Mouse (Mus musculus): ENCODE results near the gene Igsf21.
A peak's percentile ranks its signal among the peaks of the same experiment; 100 is the strongest.

Igsf21 gene

DNA sequence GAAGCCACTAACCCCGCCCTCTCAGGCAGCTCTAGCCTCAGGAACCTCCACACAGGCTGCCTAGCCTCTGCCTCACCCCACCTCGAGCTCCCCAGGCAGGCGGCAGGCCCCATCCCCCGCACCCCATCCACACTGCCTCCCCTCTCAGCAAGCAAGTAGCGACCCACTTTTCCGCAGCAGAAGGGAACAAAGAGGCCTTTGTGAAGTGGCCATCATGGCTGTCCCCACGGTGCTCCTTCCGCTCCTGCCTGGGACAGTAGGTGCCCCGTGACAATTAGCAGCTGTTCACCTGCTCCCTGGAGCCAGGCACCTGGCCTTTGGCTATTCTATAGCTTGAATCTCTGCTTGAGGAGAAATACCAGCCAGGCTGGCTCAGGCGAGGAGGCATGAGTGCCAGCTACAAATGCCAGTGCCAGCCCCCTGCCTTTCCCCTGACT, 9.3 kb downstream of the Igsf21 start:
- no peak for DNase-seq (ENCODE audit: low read depth, low spot score)

DNA sequence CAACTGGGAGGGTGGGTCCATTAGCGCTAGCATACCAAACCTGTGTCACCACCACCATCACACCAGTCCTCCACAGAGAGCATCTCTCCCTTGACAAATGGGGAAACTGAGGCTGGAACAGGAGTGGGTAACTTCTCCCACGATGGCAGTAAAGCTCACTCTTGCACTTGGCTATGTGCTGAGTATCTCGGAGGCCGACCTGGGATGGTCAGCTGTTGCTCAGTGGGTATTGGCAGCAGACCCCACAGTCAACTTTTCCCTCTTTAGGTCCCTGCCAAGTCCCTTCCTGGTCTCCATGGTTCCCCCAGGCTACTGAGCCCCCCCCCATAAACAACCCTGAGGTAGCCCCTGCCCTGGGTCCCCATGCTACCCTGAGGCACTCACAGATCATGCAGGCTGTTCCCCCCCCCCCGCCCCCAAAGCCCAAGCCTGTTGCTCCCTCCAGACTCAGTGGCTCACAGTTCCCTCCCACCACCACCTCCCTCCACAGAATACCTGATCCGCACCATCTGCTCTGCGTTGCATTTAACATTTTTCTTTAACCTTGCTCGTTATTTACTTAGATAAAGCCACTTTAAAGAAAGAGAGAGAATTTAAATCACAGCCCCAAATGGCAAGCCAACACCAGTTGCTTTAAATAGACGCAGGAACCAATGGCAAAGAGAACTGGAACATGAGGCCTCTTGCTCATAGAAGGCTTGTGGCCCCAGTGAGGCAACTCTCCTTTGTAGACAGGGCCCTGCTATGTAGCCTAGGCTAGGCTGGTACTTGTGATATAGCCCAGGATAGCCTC, 11.0 kb downstream of the Igsf21 start:
- DNase-seq (ENCODE audit: low read depth, low spot score): peak; percentile 68

DNA sequence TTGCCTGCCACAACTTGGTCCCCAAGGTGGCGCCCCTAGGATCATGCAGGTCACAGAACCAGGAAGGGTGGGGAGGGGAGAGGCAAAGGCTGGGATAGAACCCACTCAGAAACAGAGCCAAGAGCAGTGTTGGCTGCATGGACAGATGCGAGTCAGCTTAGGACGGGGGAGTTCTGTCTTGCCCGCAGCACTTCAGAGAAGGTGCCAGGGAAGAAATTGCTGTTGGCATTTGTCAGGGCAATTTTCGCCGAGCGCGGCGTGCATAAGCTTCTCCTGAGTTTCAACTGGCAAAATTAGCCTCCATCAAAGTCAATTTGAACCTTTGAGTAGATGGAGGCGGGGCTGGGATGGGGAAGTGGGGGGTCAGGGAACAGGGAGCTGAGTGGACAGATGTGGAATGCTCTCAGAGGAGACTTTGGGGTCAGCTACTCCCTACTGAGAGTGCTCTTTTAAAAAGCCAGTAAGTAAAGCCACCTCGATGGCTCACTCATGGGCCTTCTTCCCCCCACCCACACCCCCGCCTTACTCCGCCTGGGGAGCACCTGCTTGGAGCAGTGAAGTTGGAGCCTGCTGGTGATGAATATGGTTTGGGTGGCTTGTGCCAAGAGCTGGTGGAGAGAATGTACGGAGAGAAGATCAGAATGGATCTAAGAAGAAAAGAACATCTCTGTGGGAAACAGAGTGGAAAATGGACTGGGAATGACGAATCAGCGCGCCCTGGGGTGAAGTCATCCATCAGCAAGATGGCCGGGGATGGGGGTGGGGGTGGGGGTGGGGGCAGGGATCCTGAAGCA, 12.0 kb downstream of the Igsf21 start:
- peak; percentile 80 for DNase-seq (ENCODE audit: low read depth, low spot score)

DNA sequence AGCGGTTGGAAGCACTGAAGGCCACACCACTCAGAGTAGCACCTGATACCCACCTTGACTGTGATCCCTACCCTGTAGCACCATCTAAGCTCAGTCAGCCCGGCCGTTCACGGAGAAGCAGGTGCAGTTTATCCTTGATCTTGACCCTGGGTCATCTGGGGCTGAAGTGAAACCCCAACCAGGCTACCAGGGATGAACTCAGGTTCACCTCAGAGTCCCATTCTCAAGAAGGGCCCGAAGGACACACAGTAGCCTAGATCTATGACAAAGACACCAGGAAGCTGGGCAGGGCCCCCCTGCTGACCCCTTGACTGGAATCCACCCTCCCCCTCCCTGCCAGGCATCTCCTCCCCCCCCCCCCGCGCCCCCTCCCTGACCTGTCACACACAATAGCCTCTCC, 18.7 kb downstream of the Igsf21 start:
- no peak for DNase-seq (ENCODE audit: low read depth, low spot score)

DNA sequence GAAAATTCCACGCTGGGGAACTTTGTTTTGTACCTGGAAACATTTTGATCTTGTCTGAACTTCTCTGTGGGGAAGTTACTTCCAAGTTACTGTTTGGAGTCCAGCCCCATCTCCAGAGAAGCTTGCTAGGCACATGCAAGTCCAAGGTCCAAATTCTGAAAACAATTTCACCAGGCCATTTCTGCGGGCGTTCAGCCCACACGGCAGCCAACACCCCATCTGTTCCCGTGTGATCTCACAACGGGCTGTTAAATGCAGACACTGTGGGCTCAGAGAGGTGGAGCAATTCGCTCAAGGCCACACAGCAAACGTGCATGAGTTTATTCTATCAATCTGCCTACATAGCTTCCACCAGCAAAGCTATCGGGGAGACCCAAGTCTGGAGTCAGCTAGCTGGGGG, 21.4 kb downstream of the Igsf21 start:
- DNase-seq (ENCODE audit: low read depth, low spot score): no peak

DNA sequence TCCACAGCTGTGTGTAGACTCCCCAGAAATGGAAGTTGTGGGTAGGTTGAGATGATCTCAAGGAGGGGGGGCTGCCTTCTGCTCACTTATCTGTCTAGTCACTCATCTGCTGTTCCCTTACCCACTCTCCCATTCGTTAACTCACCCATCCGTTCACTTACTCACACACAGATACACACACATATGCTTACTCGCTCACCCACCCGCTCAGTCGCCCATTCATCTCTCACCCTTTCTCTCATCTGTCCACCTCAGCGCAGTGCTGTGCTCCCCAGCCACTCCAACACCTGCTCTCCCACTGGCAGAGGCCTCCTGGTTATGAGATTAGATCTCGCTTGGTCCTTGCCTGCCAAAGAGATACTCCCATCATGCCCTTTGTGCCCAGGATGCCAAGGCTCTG, 22.1 kb downstream of the Igsf21 start:
- DNase-seq (ENCODE audit: low read depth, low spot score): no peak

DNA sequence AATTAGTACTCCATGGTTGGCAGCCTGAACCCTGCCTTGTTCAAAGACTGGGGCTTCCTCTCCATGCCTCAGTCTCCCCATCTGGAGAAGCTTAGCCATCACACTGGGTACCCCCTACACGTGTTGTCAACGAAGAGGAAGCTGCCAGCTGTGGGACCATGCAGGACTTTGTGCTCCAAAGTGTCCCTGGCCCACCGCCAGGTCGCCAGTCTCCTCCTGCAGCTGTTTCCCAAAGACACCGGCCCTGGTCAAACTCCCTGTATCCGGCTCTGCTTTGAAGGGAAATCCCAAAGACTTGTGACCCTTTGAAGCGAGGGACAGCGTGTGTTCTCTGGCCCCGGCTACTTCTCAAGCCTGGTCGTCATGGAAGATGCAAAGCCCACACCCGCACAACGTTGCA, 23.5 kb downstream of the Igsf21 start:
- DNase-seq (ENCODE audit: low read depth, low spot score): no peak

DNA sequence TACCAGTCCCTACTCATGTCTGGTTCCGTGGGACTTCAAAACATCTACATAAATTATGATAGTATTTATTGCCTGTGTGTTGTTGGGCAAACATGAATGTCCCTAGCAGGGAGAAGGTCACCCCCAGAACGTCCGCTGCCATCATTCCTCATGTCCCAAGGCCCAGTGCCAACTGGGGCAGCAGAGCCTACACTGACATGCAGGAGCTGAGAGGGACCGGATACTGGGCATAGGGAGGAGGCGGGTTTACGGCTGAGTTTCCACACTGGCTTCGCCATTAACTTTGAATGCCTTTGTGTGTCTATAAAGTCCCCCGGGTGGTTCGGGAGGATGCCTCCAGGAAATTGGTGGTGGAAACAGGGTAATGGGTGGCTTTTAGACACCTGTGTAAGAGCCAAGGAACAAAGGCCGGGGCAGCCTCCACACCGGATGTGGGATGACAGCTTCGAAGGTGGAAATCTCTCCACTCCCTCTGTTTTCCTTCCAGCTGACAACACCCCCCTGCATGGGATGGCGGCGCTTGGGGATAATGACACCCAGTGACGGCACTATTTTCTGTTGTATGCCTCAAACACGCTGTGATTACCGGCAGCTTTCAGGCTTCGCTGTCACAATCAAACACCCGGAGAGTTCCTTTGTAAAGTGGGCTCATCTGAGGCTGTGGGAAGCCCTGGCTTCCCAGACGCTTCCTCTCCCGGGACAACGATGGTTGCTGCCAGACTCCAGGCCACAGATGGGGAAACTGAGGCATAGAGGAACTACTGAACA, 26.1 kb downstream of the Igsf21 start:
- no peak for DNase-seq (ENCODE audit: low read depth, low spot score)

DNA sequence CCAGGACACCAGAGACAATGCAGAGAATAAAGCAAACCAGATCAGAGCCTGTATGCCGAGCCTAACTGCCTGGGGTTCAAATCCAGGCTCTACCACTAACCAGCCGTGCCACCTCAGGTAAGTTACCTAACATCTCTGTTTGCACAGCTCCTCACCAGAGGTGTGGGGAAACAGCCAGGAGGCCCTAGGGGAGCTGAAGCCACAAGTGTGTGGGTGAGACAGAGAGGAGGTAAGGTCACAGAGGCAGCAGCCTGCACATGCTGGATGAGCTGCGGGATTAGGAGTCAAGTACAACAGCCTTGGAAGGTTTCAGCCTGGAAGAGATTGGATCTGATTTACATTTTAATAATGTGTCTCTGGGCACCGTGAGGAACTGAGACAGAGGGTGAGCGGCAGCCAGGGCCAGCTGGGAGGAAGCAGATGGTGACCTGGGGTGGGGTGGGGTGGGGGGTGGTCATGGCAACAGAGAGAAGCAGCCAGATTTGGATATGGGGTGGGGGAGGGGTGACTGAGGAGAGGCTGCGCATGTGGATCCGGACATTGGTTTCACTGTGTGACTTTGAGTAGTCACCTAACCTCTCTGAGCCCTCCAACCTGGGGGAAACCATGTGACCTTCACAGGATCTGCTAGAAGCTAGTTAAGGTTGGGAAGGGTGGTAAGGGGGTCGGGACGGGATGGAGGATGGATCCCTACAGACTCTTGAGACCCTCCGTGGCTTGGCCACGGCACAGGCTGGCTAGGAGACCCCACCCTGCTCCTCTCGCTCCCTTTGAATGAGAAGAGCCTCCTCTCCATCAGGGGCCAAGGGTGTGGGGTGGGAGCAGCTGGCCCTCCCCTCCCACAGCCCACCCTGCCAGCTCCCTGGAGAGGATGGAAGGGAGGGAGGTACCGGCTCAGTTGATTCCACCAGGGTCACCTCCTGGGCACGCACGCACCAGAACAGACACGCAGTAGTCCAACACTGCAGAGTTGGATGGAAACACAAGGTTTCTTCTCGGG, 27.4 kb downstream of the Igsf21 start:
- no peak for DNase-seq (ENCODE audit: low read depth, low spot score)

DNA sequence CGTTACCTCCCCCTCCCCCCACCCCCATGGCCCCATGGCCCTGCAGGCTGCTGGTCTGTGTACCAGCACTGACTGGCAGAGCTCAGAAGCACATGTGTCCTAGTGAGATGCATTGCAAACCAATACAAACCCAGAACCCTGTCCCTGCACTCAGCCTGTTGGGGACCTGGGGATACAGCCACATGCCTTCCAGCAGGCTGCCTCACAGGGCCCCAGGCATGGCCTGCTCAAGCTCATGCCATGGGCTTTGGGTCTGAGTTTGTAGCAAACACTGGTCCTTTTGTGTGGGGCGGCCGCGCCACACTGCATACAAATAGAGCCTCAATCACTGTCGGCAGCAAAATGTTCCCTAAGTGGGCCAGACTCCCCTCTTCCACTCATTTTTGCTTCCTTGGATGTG, 28.2 kb downstream of the Igsf21 start:
- DNase-seq (ENCODE audit: low read depth, low spot score): no peak

DNA sequence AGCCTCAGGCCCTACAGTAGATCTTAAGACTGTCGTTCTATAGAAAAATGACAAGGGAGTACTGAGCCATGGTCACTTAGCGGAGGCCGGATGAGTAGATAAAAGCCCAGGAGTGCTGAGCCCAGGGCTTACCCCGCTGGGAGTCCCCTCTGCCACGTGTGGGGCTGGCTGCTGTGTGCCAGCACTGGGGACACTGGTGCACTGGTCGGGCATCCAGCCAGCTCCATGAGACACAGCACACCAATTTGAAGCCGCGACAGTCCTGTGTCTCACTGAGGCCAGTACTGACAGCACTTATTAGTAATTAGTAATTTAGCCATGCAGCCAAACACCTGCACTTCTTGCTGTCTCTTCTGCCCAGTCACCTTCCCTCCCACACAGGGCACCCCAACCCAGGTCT, 28.6 kb downstream of the Igsf21 start:
- no peak for DNase-seq (ENCODE audit: low read depth, low spot score)

DNA sequence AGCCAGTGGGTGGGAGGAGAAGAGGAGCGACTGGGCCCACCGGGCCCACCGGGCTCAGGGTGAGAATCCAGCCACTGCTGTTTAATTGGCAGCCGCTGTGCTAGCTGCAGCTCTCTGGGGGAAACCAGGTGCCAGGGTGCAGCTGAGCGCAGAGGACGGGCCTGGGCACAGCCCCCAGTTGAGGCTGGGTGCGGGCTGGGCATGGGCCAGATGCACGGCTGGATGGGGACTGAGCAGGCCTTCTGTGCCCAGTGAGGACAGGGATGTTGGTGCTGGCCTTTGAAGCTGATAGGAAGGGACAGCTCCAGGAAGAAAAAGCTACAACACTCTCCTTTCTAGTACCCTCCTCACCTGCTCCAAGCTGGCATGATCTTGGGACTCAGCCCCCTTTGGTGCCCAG, 30.5 kb downstream of the Igsf21 start:
- DNase-seq (ENCODE audit: low read depth, low spot score): no peak

DNA sequence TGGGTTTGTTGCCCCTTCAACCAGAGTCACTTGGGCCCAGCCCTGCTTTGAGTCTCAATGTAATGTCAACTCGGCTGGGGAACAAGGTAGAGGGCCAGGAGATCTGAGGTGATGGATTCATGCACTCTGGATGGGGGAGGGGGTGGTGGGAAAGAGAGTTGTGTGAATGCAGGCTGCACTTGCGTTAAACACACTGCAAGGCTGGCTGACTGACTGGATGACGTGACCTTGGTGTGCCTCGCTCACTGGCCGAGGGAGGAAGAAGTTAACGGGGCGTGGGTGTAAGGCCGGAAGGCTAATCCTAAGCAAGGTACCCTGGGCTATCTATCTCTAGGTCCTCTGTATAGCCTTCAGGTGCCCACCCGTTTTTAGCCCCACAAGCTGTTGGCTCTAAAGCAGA, 31.4 kb downstream of the Igsf21 start:
- no peak for DNase-seq (ENCODE audit: low read depth, low spot score)

DNA sequence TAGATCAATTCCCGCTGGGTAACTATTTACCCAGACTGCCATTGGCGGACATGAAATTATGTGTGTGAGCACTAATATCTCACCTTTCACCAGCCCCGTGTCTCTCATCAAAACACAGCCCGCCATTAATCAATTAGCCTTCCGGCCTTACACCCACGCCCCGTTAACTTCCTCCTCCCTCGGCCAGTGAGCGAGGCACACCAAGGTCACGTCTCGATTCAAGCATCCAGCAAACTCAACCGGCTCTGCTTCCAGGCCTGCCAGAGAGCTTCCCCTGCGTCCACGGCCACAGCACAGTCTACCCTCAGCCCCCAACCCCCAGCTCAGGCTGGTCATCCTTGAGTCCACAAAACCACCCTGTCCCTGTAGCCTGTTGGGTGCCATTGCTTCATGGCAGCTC, 32.2 kb downstream of the Igsf21 start:
- no peak for DNase-seq (ENCODE audit: low read depth, low spot score)

DNA sequence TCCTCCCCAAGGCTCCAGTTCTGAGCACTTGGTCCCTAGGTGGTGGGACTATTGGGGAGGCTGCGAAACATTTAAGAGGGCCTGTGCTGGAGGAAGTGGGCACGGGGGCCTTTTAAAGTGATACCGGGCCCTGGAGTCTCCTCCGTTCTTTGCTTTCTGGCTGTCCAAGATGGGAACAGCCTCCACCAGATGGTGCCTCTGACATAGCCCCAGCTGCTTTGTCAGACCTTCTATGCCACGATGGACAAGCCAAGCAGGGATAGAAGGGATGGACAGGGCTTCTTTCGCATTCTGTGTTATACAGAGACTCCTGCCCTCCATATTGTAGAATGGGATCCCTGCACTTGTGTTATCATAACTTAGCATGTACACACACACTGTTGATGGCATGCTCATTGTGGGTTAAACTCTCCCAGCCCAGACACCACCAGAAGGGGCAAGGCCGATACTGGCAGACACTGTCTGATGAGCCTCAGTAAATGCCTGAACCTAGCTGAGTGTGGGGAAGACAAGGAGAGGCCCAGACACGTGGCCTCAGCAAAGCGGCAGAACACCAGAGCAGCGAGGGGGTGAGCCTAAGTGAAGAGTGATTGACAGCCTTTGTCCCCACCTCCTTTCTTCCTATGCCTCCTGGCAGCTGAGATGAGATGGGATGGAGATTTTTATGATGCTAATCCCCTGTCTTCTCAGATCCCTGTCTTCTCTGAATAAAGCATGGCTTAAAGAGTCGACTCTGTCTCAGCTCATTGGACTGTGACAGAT, 36.3 kb downstream of the Igsf21 start:
- no peak for DNase-seq (ENCODE audit: low read depth, low spot score)

DNA sequence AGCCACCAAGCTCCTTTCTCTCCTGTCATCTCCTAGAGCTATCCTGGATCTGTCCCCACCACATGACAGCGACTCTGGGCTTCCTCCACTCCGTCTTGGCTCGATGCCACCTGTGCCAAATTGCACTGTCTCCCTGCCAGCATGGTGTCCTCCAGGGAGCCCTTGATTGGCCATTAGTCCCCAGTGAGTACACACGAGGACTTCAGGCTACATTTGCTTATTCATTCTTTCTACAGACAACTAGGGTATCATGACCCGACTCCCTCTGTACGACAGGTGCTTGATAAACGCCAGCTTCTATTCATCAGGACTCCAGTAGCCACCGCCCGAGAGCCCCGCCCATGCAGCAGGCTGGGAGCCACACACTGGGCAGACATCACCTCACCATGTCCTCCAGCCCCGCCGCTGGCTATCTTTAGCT, 40.8 kb downstream of the Igsf21 start:
- DNase-seq (ENCODE audit: low read depth, low spot score): no peak

DNA sequence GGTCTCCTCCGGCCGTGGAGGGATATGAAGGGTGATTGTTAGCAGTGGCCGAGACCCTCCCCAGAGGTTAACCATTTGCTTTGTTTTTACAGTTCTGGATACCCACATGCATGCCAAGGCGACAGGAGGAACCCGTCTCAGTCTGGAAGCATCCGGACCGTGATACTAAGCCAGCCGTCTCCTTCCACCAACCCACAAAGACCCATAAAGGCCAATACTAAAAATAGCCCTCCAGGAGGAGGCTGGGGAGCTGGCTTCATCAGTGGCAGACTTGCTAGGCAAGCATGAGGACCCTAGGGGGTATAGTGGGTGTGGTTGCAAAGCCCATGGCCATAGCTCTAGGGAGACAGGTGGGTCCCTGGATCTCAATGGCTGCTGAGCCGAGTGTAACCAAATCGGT, 41.8 kb downstream of the Igsf21 start:
- no peak for DNase-seq (ENCODE audit: low read depth, low spot score)

DNA sequence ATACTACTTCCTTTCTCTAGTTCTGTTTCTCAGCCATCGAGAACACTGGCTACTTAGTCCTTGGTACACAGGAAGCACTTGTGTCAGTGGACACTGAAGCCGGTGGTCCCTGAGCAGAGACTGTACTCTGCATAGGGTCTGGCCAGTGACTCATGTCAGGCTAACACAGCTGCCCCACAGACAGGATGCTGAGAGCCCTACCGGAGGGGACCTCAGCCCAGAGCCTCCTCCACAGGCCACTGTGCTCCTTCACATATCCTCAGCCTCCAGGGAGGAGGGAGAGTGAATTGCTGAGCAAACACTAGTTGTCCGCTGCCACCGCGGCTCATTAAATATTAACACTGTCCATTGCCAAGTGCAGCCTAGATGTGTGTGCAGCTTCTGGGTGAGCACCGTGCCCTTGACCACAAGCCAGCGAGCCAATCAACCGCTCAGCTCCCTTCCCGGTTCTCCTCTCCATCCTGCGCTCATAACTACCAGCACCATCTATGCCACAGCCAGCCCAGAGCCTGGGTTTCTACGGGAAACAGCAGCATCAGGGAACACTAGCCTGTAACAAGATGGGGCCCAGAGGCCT, 42.8 kb downstream of the Igsf21 start:
- DNase-seq (ENCODE audit: low read depth, low spot score): no peak

DNA sequence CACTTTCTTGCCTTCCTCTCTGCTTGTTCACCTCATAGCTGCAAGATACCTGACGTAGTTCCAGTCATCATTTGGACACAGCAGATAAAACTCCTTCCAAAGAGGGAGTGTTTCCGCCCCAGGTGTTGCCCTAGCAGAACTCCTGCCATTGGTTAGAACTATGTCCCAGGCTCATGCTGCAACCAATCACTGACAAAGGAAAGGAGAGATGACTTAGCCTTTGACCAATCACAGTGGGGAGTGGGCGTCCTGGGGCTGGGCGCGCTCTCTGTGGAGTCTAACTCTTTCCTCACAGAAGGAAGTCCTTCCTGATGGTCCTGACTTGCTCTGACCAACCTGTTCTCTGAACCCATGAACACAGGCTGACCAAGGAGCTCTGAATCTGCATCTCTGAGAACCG, 44.4 kb downstream of the Igsf21 start:
- no peak for DNase-seq (ENCODE audit: low read depth, low spot score)

DNA sequence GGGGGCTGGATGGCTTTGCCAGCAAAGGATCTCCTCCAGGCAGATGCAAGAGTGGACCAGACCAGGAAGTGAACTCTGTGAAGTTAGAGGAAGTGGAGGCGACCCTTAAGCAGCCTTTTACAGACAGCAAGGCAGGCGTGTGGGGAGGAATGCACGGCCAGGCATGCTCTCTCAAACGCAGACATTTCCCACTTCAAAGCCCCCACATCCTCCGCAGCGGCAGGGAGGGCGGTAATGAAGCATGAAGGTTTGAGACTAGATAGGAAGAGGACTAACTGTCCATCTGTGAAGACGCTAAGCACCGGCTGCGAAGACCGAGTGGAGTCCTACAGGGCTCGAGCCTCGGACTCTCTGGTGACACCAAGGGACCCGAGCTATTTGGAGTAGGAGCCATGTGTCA, 46.3 kb downstream of the Igsf21 start:
- no peak for DNase-seq (ENCODE audit: low read depth, low spot score)
